Mouse (Mus musculus): ENCODE results near the gene Bglap3. TPM values are rescaled to one million over a fixed set of nuclear protein-coding genes. Genes with fewer than 3 reads are reported as not detected.

Bglap3 gene
- polyA plus RNA-seq, 1 experiment = 0.51 TPM

DNA sequence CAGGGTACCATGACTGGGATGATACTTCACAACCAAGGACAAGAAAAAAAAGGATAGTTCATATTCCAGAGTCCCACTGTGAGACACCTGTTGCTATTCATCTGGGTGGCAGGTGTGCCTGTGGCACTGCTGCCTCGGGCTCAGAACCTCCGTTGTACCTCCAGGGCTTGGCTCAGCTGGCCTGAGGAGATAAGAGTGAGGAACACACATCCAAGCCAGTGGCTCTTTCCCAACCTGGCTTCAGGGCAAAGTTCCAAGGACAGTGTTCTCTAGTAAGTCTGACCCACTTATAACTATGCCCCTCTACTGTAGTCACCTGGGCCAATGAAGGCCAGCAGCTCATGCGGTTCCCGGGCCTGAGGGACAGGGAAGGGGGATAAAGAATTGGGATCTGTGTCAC is 39.1 kb upstream of the Bglap3 start:
- H3ac ChIP-seq (ENCODE audit: control insufficient read depth, insufficient read length, low read depth) = no peak overlapping the region
- no peak overlapping the region for H3K4me3 ChIP-seq (ENCODE audit: insufficient read depth, poor library complexity, severe bottlenecking)
- peaks cover 31% of the 10 kb centered on the region for H3K79me2 ChIP-seq (ENCODE audit: control insufficient read depth, insufficient read depth)
- peaks cover 14% of the 10 kb centered on the region for H3K79me3 ChIP-seq (ENCODE audit: low read depth)
- peaks cover 32% of the 10 kb centered on the region for H3K36me3 ChIP-seq (ENCODE audit: control insufficient read depth, insufficient read depth)
- TF ChIP-seq MYOG (IDR thresholded peaks at IDR 0.05; ENCODE audit: control insufficient read depth, extremely low read depth, insufficient read length) (no peak), CEBPB (IDR thresholded peaks at IDR 0.05; ENCODE audit: low read depth) (no peak), USF1 (IDR thresholded peaks at IDR 0.05; ENCODE audit: low read depth) (no peak), FOSL1 (IDR thresholded peaks at IDR 0.05; ENCODE audit: insufficient read depth, low read length, poor library complexity, severe bottlenecking) (no peak), CTCF (IDR thresholded peaks at IDR 0.05; ENCODE audit: control insufficient read depth, insufficient read depth, insufficient read length) (no peak), MAX (IDR thresholded peaks at IDR 0.05) (no peak), MYOD1 (IDR thresholded peaks at IDR 0.05; ENCODE audit: control insufficient read depth, insufficient read length, low read depth) (no peak)
- no peaks in the 10 kb centered on the region for H3K27me3 ChIP-seq (ENCODE audit: control insufficient read depth, insufficient read depth, insufficient read length)

- H3K79me2 ChIP-seq (ENCODE audit: control insufficient read depth, insufficient read depth) = peaks cover 41% of the 10 kb centered on the region
- peaks cover 19% of the 10 kb centered on the region for H3K79me3 ChIP-seq (ENCODE audit: low read depth)
- H3K27me3 ChIP-seq (ENCODE audit: control insufficient read depth, insufficient read depth, insufficient read length) = no peaks in the 10 kb centered on the region
- H3ac ChIP-seq (ENCODE audit: control insufficient read depth, insufficient read length, low read depth) = peak overlapping the region; percentile 28
- H3K36me3 ChIP-seq (ENCODE audit: control insufficient read depth, insufficient read depth) = peaks cover 27% of the 10 kb centered on the region
- H3K4me3 ChIP-seq (ENCODE audit: insufficient read depth, poor library complexity, severe bottlenecking) = no peak overlapping the region
- TF ChIP-seq CEBPB (IDR thresholded peaks at IDR 0.05; ENCODE audit: low read depth) (no peak), MYOD1 (IDR thresholded peaks at IDR 0.05; ENCODE audit: control insufficient read depth, insufficient read length, low read depth) (no peak), MAX (IDR thresholded peaks at IDR 0.05) (no peak), MYOG (IDR thresholded peaks at IDR 0.05; ENCODE audit: control insufficient read depth, extremely low read depth, insufficient read length) (no peak)
Observed at GRCm38 (mm10) chr3:88410645-88411031, 38.1 kb upstream of the Bglap3 start.

GRCm38 (mm10) chr3:88409741-88410644 is 37.5 kb upstream of the Bglap3 start, which contains the start of gene Pmf1:
Gene Pmf1, minus strand, starts transcription at chr3:88410331.
- H3ac ChIP-seq (ENCODE audit: control insufficient read depth, insufficient read length, low read depth) = peak within 1 kb of the TSS; percentile 99
- no peaks in the 10 kb centered on the region for H3K27me3 ChIP-seq (ENCODE audit: control insufficient read depth, insufficient read depth, insufficient read length)
- peaks cover 48% of the 10 kb centered on the region for H3K79me2 ChIP-seq (ENCODE audit: control insufficient read depth, insufficient read depth)
- H3K36me3 ChIP-seq (ENCODE audit: control insufficient read depth, insufficient read depth) = peaks cover 27% of the 10 kb centered on the region
- TF ChIP-seq USF1 (IDR thresholded peaks at IDR 0.05; ENCODE audit: low read depth) (peak; percentile 95), MAX (IDR thresholded peaks at IDR 0.05) (peak; percentile 82), CTCF (IDR thresholded peaks at IDR 0.05; ENCODE audit: control insufficient read depth, insufficient read depth, insufficient read length) (no peak), MYOG (IDR thresholded peaks at IDR 0.05; ENCODE audit: control insufficient read depth, extremely low read depth, insufficient read length) (no peak)
- H3K4me3 ChIP-seq (ENCODE audit: insufficient read depth, poor library complexity, severe bottlenecking) = peak within 1 kb of the TSS; percentile 50
- peaks cover 20% of the 10 kb centered on the region for H3K79me3 ChIP-seq (ENCODE audit: low read depth)

DNA sequence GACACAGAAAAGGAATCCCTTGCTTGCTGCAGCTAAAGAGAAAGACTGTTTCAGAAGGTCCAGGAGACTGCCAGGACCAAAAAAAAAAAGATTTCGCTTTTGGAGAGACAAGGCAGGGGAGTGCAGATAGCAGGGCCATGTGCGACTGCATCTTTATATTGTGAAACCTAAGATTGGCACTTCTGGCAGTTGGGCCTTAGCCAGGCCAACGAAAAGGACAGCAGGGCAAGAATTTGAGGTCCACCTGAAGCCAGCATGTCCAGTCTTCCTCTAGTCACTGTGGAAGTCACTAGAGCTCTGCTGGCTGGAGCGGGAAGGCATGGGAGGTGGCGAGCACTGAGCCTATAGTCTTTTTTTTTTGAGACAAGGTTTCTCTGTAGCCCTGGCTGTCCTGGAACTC is 36.4 kb upstream of the Bglap3 start:
- TF ChIP-seq MAX (IDR thresholded peaks at IDR 0.05) = no peak
- no peak for TF ChIP-seq CTCF (IDR thresholded peaks at IDR 0.05; ENCODE audit: control insufficient read depth, insufficient read depth, insufficient read length)
- no peak for TF ChIP-seq MYOD1 (IDR thresholded peaks at IDR 0.05; ENCODE audit: control insufficient read depth, insufficient read length, low read depth)
- no peak for TF ChIP-seq FOSL1 (IDR thresholded peaks at IDR 0.05; ENCODE audit: insufficient read depth, low read length, poor library complexity, severe bottlenecking)
- Histone ChIP-seq H3K36me3 (ENCODE audit: control insufficient read depth, insufficient read depth) (peaks cover 19% of the 10 kb centered on the region), H3K4me3 (ENCODE audit: insufficient read depth, poor library complexity, severe bottlenecking) (peak overlapping the region; percentile 50)

DNA sequence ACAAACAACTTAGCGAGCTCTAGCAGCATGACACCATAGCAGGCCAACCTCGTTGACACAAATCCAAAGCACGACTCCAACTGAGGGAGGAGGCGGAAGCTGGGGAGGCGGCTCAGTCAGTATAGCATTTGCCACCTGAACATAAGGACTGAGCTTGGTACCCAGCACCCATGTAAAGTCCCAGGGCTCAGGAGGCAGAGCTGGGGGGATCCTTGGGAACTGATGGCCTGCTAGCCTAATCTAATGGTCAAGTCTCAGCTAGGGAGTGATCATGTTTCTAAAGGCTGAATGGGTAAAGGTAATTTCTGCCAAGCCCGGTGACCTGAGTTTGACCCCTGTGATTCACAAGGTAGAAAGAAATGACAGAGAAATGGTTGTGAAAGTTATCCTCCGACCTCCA is 35.0 kb upstream of the Bglap3 start:
- Histone ChIP-seq H3ac (ENCODE audit: control insufficient read depth, insufficient read length, low read depth) (no peak overlapping the region), H3K79me2 (ENCODE audit: control insufficient read depth, insufficient read depth) (peaks cover 65% of the 10 kb centered on the region), H3K36me3 (ENCODE audit: control insufficient read depth, insufficient read depth) (peaks cover 18% of the 10 kb centered on the region), H3K27me3 (ENCODE audit: control insufficient read depth, insufficient read depth, insufficient read length) (no peaks in the 10 kb centered on the region), H3K79me3 (ENCODE audit: low read depth) (peaks cover 28% of the 10 kb centered on the region), H3K4me3 (ENCODE audit: insufficient read depth, poor library complexity, severe bottlenecking) (no peak overlapping the region)
- TF ChIP-seq MYOG (IDR thresholded peaks at IDR 0.05; ENCODE audit: control insufficient read depth, extremely low read depth, insufficient read length) (no peak), MAX (IDR thresholded peaks at IDR 0.05) (no peak), MYOD1 (IDR thresholded peaks at IDR 0.05; ENCODE audit: control insufficient read depth, insufficient read length, low read depth) (no peak), FOSL1 (IDR thresholded peaks at IDR 0.05; ENCODE audit: insufficient read depth, low read length, poor library complexity, severe bottlenecking) (no peak), CTCF (IDR thresholded peaks at IDR 0.05; ENCODE audit: control insufficient read depth, insufficient read depth, insufficient read length) (no peak), USF1 (IDR thresholded peaks at IDR 0.05; ENCODE audit: low read depth) (no peak), CEBPB (IDR thresholded peaks at IDR 0.05; ENCODE audit: low read depth) (no peak)

More for the DNA sequence above, 36.4 kb upstream of the Bglap3 start:
- Histone ChIP-seq H3K79me3 (ENCODE audit: low read depth) (peaks cover 24% of the 10 kb centered on the region), H3K79me2 (ENCODE audit: control insufficient read depth, insufficient read depth) (peaks cover 58% of the 10 kb centered on the region), H3ac (ENCODE audit: control insufficient read depth, insufficient read length, low read depth) (peak overlapping the region; percentile 66), H3K27me3 (ENCODE audit: control insufficient read depth, insufficient read depth, insufficient read length) (no peaks in the 10 kb centered on the region)

- TF ChIP-seq CTCF (IDR thresholded peaks at IDR 0.05; ENCODE audit: control insufficient read depth, insufficient read depth, insufficient read length) (peak; percentile 43), MAX (IDR thresholded peaks at IDR 0.05) (peak; percentile 52), MYOG (IDR thresholded peaks at IDR 0.05; ENCODE audit: control insufficient read depth, extremely low read depth, insufficient read length) (no peak)
- no peak overlapping the region for H3ac ChIP-seq (ENCODE audit: control insufficient read depth, insufficient read length, low read depth)
- H3K4me3 ChIP-seq (ENCODE audit: insufficient read depth, poor library complexity, severe bottlenecking) = no peak overlapping the region
- peaks cover 18% of the 10 kb centered on the region for H3K36me3 ChIP-seq (ENCODE audit: control insufficient read depth, insufficient read depth)
- no peaks in the 10 kb centered on the region for H3K27me3 ChIP-seq (ENCODE audit: control insufficient read depth, insufficient read depth, insufficient read length)
- peaks cover 65% of the 10 kb centered on the region for H3K79me2 ChIP-seq (ENCODE audit: control insufficient read depth, insufficient read depth)
- peaks cover 28% of the 10 kb centered on the region for H3K79me3 ChIP-seq (ENCODE audit: low read depth)
Observed at GRCm38 (mm10) chr3:88407090-88407489, 34.5 kb upstream of the Bglap3 start.

All from C2C12 (cell line).